Mouse (Mus musculus): Measurements from ENCODE around the gene Crip1. TPM values are rescaled to one million over a fixed set of nuclear protein-coding genes. Genes with fewer than 3 reads are reported as not detected.

Gene Crip1
- total RNA-seq, 1 experiment from 2014 or later = 222 TPM

DNA sequence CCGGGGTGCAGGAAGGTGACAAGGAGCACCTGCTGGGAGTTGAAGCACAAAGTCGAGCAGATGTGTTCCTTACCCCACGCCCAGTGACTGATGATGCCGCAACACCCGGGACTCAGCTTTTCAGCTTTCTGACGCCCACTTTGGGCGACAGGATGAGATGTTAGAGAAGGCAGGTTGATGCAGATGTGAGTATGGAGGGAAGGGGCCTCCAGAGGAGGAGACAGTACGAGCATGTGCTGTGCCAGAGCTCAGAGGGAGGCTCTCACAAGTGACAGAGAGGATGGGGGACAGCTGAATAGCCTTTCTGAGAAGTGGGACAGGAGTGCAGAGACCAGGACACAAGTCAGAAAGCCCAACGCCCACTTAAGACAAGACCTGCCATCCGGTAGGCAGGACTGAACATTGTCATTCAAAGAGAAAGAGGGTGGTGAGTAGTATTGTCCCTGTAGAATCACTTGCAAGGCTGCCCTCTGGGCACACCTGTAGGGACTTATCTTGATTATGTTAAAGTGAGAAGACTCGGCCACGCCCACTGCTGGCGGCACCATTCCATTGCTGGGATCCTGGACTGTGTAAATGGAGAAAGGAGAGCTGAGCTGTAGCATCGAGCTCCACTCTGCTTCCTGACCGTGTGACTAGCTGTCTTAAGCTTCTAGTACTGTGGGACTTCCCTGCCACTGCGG, 31.1 kb upstream of the Crip1 start:
- no peak for ATAC-seq (replicated peaks in 1 of 2; ENCODE audit: insufficient read depth in 1 of 2, low FRiP score in 2 of 2, low TSS enrichment in 1 of 2, low read depth in 1 of 2, poor library complexity in 2 of 2, severe bottlenecking in 2 of 2)

GRCm38 (mm10) chr12:113119516-113120410, 26.4 kb upstream of the Crip1 start:
- ATAC-seq (replicated peaks in 1 of 2; ENCODE audit: insufficient read depth in 1 of 2, low FRiP score in 2 of 2, low TSS enrichment in 1 of 2, low read depth in 1 of 2, poor library complexity in 2 of 2, severe bottlenecking in 2 of 2) = peak; percentile 68 to 79

GRCm38 (mm10) chr12:113124726-113125125, 21.4 kb upstream of the Crip1 start:
- ATAC-seq (replicated peaks in 1 of 2; ENCODE audit: insufficient read depth in 1 of 2, low FRiP score in 2 of 2, low TSS enrichment in 1 of 2, low read depth in 1 of 2, poor library complexity in 2 of 2, severe bottlenecking in 2 of 2) = no peak

- ATAC-seq (replicated peaks in 1 of 2; ENCODE audit: insufficient read depth in 1 of 2, low FRiP score in 2 of 2, low TSS enrichment in 1 of 2, low read depth in 1 of 2, poor library complexity in 2 of 2, severe bottlenecking in 2 of 2) = no peak
These were observed 15.4 kb upstream of the Crip1 start for GRCm38 (mm10) chr12:113130732-113131131.

- ATAC-seq (replicated peaks in 1 of 2; ENCODE audit: insufficient read depth in 1 of 2, low FRiP score in 2 of 2, low TSS enrichment in 1 of 2, low read depth in 1 of 2, poor library complexity in 2 of 2, severe bottlenecking in 2 of 2) = no peak
These were observed 14.5 kb upstream of the Crip1 start for GRCm38 (mm10) chr12:113131601-113132000.

- no peak for ATAC-seq (replicated peaks in 1 of 2; ENCODE audit: insufficient read depth in 1 of 2, low FRiP score in 2 of 2, low TSS enrichment in 1 of 2, low read depth in 1 of 2, poor library complexity in 2 of 2, severe bottlenecking in 2 of 2)
These were observed 13.5 kb upstream of the Crip1 start for GRCm38 (mm10) chr12:113132567-113132966.

- no peak for ATAC-seq (replicated peaks in 1 of 2; ENCODE audit: insufficient read depth in 1 of 2, low FRiP score in 2 of 2, low TSS enrichment in 1 of 2, low read depth in 1 of 2, poor library complexity in 2 of 2, severe bottlenecking in 2 of 2)
These were observed 12.9 kb upstream of the Crip1 start for GRCm38 (mm10) chr12:113133260-113133659.

DNA sequence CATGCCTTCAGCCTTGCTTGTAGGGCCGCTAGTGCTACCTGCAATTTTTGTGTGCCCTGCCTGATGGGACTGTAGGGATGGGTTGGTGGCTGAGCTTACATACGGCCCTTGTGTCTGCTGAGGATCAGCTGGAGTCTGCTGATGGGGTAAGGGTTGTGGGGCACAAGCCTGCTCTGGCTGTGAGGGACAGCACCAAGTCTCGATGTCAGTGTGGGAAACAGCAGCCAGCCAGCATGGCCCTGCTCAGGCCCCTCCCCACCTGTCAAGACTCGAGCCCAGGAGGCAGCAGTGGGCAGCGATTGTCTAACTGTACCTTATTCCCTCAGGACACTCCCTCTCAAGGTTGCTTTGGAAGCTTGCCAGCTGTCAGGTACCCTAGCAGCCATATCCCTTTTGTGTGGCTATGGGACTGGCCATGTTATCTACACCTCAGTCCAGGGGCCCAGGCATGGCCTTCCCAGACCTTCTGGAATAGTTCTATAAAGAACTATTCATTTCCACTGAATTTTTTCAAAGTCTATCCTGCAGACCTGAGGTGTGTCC, 12.2 kb upstream of the Crip1 start:
- no peak for ATAC-seq (replicated peaks in 1 of 2; ENCODE audit: insufficient read depth in 1 of 2, low FRiP score in 2 of 2, low TSS enrichment in 1 of 2, low read depth in 1 of 2, poor library complexity in 2 of 2, severe bottlenecking in 2 of 2)

GRCm38 (mm10) chr12:113134502-113134901, 11.6 kb upstream of the Crip1 start:
- no peak for ATAC-seq (replicated peaks in 1 of 2; ENCODE audit: insufficient read depth in 1 of 2, low FRiP score in 2 of 2, low TSS enrichment in 1 of 2, low read depth in 1 of 2, poor library complexity in 2 of 2, severe bottlenecking in 2 of 2)

DNA sequence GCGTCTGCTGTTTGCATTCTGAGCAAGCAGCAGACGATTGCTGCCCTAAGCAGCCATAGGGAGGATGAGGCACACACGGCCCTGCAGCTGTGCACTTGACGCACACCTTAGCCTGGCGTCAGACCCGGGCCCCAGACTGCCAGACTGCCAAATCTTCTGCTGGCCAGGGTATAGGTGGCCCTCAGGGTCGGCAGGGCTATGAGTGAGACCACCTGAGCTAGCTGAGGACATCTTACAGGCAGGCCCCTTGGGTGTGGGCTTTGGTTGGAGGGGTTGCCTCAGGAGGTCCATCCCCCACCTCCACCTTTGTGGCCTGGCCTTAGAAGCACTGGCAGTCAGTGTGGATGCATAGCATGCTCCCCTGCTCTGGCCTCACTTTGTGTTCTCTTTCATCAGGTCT, 10.7 kb upstream of the Crip1 start:
- ATAC-seq (replicated peaks in 1 of 2; ENCODE audit: insufficient read depth in 1 of 2, low FRiP score in 2 of 2, low TSS enrichment in 1 of 2, low read depth in 1 of 2, poor library complexity in 2 of 2, severe bottlenecking in 2 of 2) = no peak

GRCm38 (mm10) chr12:113136492-113137020, 9.6 kb upstream of the Crip1 start:
- no peak for ATAC-seq (replicated peaks in 1 of 2; ENCODE audit: insufficient read depth in 1 of 2, low FRiP score in 2 of 2, low TSS enrichment in 1 of 2, low read depth in 1 of 2, poor library complexity in 2 of 2, severe bottlenecking in 2 of 2)

DNA sequence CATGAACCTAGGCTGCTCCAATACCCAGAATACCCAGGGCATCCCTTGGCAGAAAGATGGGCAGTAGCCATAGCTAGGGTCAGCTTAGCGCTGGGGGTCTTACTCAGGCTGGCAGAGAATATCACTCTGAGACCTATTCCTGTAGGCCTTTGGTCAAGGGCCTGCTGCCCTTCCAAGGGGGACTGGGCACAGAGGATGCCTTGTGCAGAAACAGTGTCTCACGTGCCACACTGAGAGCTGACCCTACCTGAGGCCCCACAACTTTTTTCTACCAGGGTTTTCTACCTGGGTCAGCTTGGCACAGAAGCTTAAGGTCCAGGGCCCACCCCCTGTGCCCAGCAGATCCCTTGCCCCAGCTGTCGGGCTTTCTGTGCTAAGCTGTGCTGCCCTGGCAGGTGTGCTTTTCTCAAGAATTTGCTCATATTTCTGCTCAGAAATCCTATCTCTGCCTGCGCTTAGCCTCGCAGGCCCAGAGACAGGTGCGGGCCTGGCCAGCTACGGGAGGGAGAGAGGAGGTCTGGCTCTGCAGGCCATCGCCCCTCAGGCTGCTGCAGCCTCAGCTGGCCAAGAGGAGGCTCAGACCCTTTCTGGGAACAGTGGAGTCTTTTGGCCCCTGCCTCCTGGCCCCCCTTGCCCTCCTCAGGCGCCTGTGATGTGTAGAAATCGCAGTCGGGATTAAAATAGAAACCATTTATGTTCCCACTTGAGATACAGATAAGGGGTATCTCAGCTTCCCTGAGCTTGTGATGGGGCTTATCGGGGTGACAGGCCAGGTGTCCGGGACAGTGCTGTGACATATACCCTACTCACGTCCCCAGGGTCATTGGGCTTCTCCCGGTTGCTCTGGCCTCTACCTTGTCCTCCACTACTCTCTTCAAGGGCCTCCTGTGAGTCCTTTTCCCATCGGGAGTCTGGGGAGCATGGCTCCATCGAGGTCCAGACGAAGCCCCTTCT, 8.6 kb upstream of the Crip1 start:
- ATAC-seq (replicated peaks in 1 of 2; ENCODE audit: insufficient read depth in 1 of 2, low FRiP score in 2 of 2, low TSS enrichment in 1 of 2, low read depth in 1 of 2, poor library complexity in 2 of 2, severe bottlenecking in 2 of 2) = no peak

GRCm38 (mm10) chr12:113138291-113138690, 7.8 kb upstream of the Crip1 start:
- ATAC-seq (replicated peaks in 1 of 2; ENCODE audit: insufficient read depth in 1 of 2, low FRiP score in 2 of 2, low TSS enrichment in 1 of 2, low read depth in 1 of 2, poor library complexity in 2 of 2, severe bottlenecking in 2 of 2) = no peak

DNA sequence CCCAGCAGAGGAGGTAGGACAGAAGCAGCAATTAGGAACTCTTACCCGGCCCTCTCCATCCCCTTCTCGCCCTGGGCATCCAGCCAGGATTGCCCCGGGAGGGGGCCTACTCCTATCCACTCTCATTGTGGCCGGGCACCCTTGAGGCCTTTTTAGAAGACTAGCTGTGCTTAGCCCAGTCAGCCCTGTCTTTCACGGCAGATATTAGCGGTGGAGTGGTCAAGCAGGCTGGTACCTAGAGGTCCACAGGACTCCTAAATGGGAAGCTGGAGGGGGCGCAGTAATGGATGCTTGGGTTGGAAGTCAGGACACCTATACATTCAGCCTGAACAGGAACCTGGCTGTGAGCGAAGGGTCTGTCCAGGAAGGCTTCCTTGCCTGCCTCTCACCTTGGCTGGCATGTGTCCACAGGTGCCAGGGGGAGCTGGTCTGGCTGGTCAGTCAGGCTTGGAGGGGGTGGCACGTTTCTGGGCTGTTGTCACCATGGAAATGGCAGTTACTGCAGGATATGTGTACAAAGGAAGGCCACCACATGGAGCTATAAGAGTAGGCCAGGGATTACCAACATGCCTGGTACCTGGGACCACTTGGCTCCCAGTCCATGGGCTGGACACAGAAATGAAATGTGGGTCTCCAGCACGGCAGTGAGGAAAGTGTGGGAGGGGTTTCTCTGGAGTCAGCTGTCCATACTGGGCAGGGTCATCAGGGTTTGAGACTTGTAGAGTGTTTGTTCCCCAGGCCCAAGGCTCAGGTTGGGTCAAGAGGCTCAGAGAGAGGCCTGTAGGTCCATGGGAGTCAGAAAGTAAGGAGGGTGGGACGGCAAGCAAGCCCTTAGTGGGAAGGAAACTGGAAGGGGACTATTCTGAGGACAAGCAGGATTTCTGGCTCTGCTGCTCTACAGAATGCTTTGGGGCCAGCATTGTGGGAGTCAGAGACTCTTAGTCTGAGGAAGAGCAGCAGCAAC, 6.9 kb upstream of the Crip1 start:
- ATAC-seq (replicated peaks in 1 of 2; ENCODE audit: insufficient read depth in 1 of 2, low FRiP score in 2 of 2, low TSS enrichment in 1 of 2, low read depth in 1 of 2, poor library complexity in 2 of 2, severe bottlenecking in 2 of 2) = no peak

DNA sequence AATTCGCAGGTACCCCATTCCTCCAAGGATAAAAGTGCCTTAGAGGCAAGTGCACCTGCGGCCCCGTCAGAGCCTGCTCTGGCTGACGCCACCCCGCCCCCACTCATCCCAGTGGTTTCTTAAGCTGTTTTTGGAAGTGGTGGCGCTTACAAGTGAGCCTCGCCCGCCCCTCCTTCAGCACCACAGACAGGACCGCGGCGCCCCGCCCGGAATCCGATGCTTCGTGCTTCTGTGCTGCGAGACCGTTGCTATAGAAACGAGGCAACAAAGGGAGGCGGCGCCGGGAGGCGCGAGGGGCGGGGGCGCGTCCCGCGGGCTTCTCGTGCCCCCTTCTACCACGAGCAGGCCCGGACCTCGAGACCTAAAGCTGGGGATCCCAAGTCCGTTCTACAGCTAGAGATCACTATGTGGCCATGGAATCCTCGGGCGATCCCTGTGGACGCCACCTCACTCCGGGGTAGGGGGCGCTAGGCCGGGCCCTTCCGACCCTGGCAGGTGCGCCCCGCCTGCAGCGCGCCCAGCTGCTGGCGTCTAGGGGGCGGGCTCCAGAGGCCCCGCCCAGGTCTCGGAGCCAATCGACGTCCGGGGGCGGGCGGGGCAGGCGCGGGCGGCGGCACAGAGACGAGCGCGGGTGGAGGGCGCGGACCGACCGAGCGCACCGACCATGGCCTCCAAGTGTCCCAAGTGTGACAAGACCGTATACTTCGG, 6.1 kb upstream of the Crip1 start, which contains the start of gene Crip2:
Gene Crip2 (plus strand): TSS at position 329 of the 708 bp plus-strand sequence.
- ATAC-seq (replicated peaks in 1 of 2; ENCODE audit: insufficient read depth in 1 of 2, low FRiP score in 2 of 2, low TSS enrichment in 1 of 2, low read depth in 1 of 2, poor library complexity in 2 of 2, severe bottlenecking in 2 of 2) = peak; percentile 54 to 55
